Mouse (Mus musculus) gonadal fat pad, adult 2 months (tissue): Measurements from ENCODE around the gene Runx2. TPM values are rescaled to one million over a fixed set of nuclear protein-coding genes. Genes with fewer than 3 reads are reported as not detected.

Source experiments
- DNase-seq: peaks from one replicate; pipeline ENCODE4 v3.0.0-alpha.2; 2012; ENCODE audit warnings: low read depth
- polyA plus RNA-seq: library from polyadenylated mRNA; depleted of rRNA; stranded (reverse); fragments of >200 nt; gene quantifications from 2 replicates; pipeline ENCODE4 v1.2.3, GENCODE M21; 2012

The Runx2 gene
- polyA plus RNA-seq, 1 experiment: 10.5 TPM

DNA sequence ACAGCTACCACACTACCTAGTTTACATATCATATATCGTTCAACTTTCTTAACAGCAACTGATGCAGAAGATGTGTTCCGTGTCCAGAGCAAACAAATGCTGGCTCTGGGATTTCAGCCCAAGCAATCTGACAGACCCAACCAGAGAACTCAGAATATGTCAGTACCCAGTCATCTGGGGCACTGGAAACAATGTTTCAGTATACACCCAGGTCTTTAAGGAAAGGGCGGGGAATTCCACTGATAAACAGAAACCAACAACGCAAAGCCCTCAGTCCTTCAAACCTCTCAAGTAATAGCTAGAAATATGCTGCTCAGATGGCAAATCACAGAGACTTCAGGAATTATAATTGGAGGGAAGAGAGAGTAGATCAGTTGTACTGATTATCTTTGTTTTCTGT is 100.5 kb downstream of the Runx2 start:
- no peak for DNase-seq

- no peak for DNase-seq
These were observed 101.2 kb downstream of the Runx2 start for GRCm38 (mm10) chr17:44713404-44713803.

DNA sequence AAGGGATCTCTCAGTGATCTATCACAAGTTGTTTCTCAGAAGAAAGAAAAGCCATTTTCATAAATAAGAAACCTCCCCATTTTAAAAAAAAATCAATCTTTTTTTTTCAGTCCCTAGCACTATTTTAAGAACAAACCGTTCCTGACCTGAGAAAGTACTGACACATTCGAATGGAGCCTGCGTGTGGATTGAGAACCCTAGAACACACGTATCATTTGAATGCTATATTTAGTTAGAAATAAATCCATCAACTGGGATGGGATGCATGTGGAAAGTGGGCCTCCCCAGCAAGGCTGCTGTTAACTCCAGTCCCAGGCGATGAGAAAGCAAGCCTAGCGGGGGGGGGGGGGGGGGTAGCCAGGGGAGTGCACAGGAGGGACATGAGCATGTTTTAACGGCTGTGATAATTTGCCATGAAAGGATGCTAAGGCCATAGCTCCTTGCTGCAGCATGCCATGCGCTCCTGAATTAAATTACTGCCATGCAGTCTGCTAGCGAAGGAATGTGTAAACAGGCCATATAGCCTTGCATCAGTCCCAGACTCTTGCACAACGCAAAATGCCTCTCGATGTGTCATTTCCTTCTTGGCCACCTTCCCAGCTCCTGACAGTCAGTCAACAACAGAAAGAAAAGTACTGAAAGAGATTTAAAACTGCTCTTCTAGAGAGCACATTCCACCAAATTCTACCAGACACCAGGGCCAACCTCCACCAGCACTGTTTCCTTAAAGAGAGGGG is 104.9 kb downstream of the Runx2 start:
- peak; percentile 78 for DNase-seq

GRCm38 (mm10) chr17:44707956-44708355 is 106.6 kb downstream of the Runx2 start:
- no peak for DNase-seq

DNA sequence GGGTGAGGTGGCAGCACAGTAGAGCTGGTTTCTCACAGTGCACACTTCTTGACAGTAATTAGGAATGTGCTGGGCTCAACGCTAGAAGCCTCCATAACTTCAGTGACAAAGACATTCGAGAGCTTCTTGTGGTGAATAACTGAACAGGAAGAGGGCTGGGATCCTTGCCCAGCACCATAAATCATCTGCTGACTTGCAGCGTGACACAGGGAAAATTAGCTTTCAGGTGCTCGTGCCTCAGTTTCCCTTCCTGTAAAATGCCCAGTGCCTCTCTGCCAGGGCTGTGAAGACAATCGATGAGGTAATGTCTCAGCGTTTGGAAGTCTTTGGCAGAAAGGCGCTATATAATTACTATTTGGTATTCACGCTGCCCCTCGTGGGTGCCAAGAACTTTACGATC is 108.1 kb downstream of the Runx2 start:
- no peak for DNase-seq

DNA sequence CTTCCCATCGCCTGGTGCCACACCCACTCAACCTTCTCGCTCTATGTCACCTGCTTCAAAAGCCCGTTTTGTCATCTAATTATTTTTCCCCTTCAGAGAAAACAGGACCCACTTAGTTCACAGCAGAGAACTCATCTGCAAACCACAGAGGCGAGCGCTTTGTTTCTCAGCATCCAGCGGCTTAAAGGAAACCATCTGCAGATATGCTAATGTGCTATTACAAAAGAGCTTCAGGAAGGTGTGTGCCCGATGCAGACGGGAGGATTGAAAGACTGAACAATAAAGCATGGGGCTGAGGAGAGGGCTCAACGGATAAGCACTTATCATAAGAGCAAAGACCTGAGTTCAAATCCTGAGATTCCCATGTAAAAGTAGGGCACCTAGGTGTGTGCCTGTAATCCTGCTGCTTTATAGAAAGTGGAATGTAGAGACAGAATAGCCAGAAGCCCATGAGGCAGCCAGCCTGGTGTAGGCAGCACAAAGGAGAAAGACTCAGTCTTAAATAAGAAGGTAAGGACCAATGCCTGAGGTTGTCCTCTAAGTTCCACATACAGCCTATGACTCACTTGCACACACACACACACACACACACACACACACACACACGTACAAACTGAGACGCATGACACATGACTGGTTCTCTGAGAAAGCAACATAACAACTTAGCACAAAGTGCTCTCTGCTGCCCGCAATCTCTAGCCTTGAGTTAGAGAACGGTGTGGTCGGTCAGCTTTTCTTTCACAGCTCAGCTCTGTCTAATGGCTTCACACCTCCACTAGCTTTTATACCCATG is 111.9 kb downstream of the Runx2 start:
- no peak for DNase-seq

GRCm38 (mm10) chr17:44701531-44701930 is 113.1 kb downstream of the Runx2 start:
- DNase-seq: no peak

DNA sequence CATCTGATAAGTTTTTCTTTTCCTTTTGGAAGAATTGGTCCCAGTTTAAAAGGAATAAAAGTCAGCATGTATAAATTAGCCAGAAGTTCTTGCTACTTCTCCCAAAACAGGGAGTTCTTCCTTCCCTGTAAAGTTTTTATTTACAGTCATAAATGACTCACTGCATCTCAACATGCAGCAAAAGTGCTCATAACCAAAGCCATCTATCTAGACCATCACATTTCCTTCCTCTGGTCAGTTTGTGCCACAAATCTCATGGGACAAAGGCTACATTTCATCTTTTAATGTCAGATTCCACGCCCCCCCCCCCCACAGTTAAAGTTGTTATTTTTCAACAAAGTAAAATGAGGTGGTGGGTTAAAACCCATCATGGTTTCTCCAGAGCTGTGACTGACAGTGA is 114.3 kb downstream of the Runx2 start:
- no peak for DNase-seq

GRCm38 (mm10) chr17:44697053-44697452 is 117.5 kb downstream of the Runx2 start:
- DNase-seq: no peak

GRCm38 (mm10) chr17:44693552-44693951 is 121.0 kb downstream of the Runx2 start:
- no peak for DNase-seq

GRCm38 (mm10) chr17:44691517-44691916 is 123.1 kb downstream of the Runx2 start:
- DNase-seq: no peak

DNA sequence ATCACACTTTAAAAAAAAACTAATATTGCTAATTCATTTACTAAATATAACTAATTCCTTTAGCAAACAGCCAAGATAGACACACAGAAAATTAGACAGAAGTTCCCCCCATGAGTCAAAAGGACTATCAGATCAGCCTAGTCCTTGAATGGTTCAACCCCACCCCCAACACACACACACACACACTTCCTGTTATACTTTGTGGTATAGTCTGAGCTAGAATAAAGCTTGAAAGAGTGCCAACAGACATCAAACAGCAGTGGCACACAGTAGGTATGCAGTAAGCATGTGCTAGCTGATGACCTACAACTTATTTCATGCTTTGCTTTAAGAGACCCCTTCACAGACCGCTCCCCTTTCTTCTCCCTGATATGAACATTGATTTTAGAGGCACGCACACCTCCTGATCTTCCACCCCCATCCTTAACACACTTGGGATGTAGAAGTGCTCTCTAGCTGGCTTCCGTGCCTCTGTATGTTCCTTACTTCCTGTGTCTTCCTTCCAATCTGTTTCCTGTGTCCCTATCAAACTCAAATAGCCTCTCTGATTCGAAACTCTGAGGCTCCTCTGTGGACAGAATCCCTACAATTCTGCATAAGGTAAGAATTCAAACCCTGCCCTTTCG is 124.1 kb downstream of the Runx2 start:
- DNase-seq: no peak

DNA sequence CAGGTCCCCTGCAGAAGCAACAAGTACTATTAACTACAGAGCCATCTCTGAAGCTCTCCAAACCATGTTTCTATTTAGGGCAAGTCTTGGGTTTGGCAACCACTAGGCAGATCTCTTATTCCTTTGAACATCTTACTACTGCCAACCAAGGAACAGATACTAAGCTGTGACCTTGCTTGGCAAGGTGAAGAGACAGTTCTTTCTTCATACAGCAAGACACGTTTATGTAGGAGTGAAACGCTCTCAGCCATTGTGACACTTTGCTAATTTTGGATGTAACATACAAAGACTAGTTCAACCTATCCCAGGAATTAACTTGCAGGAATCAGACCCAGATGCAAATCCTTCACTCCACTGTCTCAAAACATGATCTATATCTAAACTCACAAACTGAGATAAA is 126.3 kb downstream of the Runx2 start:
- DNase-seq: peak; percentile 52

DNA sequence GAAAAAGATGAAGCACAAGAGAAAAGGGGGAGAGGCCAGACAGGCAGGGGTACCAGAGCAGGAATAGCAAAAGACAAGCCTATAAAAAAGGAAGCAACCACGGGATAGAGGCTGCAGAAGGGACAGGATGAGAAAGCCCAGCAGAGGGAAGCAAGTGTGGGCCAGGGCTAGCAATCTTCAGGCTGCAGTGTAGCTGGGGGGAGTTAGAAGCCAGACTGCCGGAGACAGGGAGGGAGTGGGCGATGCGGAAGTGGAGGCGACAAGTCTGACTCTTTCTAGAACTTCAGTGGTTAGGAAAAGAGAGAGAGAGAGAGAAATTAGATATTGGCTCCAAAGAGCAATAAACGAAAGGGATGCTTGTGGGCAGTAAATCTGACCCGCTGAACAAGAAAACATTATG is 129.1 kb downstream of the Runx2 start:
- no peak for DNase-seq

GRCm38 (mm10) chr17:44683026-44683425 is 131.6 kb downstream of the Runx2 start:
- no peak for DNase-seq

GRCm38 (mm10) chr17:44677782-44678181 is 136.8 kb downstream of the Runx2 start:
- no peak for DNase-seq

DNA sequence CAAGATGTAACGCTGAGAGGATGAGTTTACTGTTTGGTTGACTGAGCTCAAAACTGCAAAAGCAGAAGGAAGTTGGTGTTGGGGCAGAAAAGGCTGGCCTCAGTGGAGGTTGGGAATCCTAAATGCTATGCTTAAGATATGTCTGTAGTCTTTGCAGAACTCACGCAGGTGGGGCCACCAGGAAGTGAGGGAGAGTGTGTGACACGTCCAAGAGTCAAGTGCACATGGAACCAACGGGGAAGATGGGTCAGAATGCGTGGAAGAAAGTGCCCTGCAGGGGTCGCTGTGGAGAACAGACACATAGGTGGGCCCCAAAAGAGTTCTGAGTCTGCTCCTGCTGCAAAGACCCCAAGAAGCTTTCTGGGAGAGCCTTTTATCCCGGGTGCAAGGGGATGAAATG is 141.8 kb downstream of the Runx2 start:
- DNase-seq: no peak

DNA sequence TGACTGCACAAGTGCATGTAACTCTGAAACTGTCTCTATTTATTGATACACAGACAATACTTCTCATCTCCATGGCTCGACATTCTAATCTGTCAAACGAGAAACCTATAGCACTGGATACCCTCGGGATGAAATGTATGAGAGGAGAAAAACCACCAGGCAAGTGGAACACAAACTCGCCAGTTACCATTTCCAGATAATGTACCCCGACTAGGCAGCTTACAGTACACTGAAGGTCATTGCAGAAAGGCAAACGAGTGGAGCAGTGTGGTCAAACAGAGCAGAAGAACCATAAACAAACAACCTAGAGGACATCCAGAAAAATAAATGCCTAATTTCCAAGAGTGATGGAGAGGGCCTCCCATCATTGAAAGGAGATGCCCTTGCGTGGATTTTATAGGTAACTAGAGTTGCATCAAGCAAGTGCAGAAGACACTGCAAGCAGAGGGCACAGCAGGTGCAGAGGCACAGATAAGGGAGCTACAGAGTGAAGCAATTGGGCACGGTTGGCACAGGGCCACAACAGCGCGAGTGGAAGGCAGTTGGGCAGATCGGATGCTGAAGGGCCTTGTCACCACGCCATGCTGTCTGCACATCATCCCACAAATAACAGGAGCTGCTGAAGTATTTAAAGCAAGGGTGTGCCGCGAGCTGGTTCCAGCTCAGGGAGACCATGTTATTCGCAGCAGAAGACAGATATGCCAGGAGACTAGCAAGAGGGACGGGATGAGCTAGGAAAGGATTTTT is 142.5 kb downstream of the Runx2 start:
- no peak for DNase-seq

DNA sequence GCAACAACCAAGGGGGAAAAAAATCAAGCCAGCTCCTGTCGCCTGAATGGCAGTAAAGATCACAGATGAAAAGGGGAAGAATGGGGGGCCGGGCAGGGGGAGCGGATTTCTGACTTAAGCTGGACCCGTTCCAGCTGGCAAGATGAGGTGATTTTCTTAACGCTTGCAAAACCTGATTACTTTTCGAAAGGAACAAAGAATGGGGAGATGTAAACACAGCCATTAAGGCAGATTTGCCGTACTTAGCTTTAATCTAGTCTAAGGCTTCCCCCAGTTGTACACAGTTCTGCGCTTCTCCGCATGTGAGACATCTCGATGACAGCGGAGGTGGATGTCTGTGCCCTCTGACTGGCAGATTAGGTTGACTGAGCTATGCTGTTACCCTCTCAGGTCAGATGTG is 144.6 kb downstream of the Runx2 start:
- DNase-seq: no peak

- DNase-seq: no peak
These were observed 147.3 kb downstream of the Runx2 start for GRCm38 (mm10) chr17:44667346-44667745.

DNA sequence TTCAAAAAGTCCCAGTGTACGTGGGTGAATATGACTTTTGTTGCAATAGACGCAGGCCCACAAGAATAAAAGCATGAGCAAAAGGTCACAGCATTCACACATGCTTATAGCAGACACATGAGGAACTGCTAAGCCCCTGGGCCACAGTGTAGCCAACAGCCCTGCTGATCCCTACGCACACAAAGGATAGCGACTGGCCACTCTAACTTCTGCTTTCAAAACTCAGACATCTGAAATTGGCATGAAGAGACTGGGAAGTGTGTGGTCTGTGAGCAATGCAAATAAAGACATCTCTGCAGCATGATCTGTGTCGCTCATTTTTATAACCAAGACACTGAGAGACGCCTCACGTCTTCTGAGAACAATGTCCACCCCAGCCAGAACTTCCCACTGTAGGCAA is 150.7 kb downstream of the Runx2 start:
- no peak for DNase-seq

DNA sequence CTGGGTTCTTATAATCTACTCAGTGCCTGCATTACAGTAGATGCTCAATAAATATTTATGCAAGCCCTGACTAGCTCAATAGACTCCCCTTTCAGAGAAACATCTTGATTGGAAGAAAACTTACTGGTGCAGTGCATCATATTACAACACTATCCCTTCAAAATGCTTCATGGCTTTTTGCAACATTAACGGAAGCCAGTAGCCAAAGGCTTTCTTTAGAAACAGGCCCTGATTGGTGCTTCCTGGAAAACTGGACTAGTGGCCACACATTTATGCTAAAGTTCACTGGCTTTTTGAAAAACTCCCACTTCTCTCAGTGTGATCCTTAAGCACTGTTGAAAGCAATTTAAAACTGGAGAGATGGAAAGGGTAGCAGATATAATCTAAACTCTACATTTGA is 151.4 kb downstream of the Runx2 start:
- no peak for DNase-seq
